In genomic region chr16:30983699-30984098, GRCm38 (mm10) we compare ENCODE assay signal across 27 mouse cellular contexts.
A peak's percentile ranks its signal among the peaks of the same experiment; 100 is the strongest.
DNase-seq lines count a peak whose midpoint lies in the region; ATAC-seq and TF ChIP-seq lines count a peak whose summit lies in the region.
"Had no signal": no experiment of that assay in that cellular context is flagged by ENCODE, and none has a peak within 500 bp of the region (broad histone marks: within the 10 kb centered on the region; RNA-seq: fewer than 3 reads in every experiment).

No protein-coding gene starts in this region.

- no peaks in the 10 kb centered on the region for H3K36me3 ChIP-seq in megakaryocyte, embryonic 14.5 days (replicated peaks; ENCODE audit: low read length)
- H3K36me3 ChIP-seq: heart, embryonic 15.5 days; kidney, embryonic 15.5 days; limb, embryonic 12.5 days; liver, embryonic 12.5 days had no signal

- no peaks in the 10 kb centered on the region for H3K9me3 ChIP-seq in megakaryocyte, embryonic 14.5 days
- H3K9me3 ChIP-seq: heart, embryonic 15.5 days; kidney, embryonic 15.5 days; limb, embryonic 12.5 days; liver, embryonic 12.5 days had no signal

- H3K27me3 ChIP-seq in megakaryocyte, embryonic 14.5 days (replicated peaks), result no peaks in the 10 kb centered on the region
- H3K27me3 ChIP-seq: heart, embryonic 15.5 days; kidney, embryonic 15.5 days; limb, embryonic 12.5 days; liver, embryonic 12.5 days had no signal

- peak overlapping the region; percentile 72; the same call in 1 of the 2 replicates for H3K27ac ChIP-seq in gastrocnemius, adult 2 months
- H3K27ac ChIP-seq: heart, embryonic 15.5 days; kidney, embryonic 15.5 days; limb, embryonic 12.5 days; liver, embryonic 12.5 days; stomach, postnatal 0 days had no signal

- no peak for DNase-seq in gastrocnemius, adult 2 months
- no peak for DNase-seq in gastrocnemius, postnatal 36 days
- peak; percentile 89 for DNase-seq in brain, adult 2 months (ENCODE audit: low read depth, low spot score)
- DNase-seq in left cerebral cortex, postnatal 36 days (ENCODE audit: low spot score in 2 of 2), result peak; percentile 66 to 75
- DNase-seq in MN1 (ENCODE audit: low spot score), result no peak
- DNase-seq: adrenal gland, postnatal 10 days; cerebellum, adult 11 months; cerebellum, postnatal 10 days; embryo, embryonic 11 days; gastrocnemius, postnatal 10 days; heart, adult 18-20 months; lung, adult 2 months; lung, postnatal 4 days; thymus, postnatal 25 days had no signal

- H3K4me3 ChIP-seq in gastrocnemius, adult 2 months, result no peak overlapping the region
- peak overlapping the region; percentile 8 for H3K4me3 ChIP-seq in megakaryocyte, embryonic 14.5 days (replicated peaks)
- H3K4me3 ChIP-seq: heart, embryonic 15.5 days; kidney, embryonic 15.5 days; limb, embryonic 12.5 days; liver, embryonic 12.5 days had no signal

- H3K4me1 ChIP-seq in megakaryocyte, embryonic 14.5 days, result peaks cover 96% of the 10 kb centered on the region

- TF ChIP-seq CTCF in gastrocnemius, adult 2 months (IDR thresholded peaks at IDR 0.05), result no peak

- intact Hi-C loops in gastrocnemius, adult 2 months (cut with DNase I), result no loop called here
- intact Hi-C loops in gastrocnemius, postnatal 36 days (cut with DNase I), result no loop called here
- intact Hi-C loops in left cerebral cortex, postnatal 36 days (cut with DNase I), result loop anchor here (5.0 kb wide), 1 partner anchor 89 kb away; no protein-coding TSS in a partner anchor

- ATAC-seq in megakaryocyte, adult 5-6 weeks (ENCODE audit: poor library complexity, severe bottlenecking), result no peak
- no peak for ATAC-seq in megakaryocyte-erythroid progenitor cell, adult 5-6 weeks (replicated peaks; ENCODE audit: low FRiP score, low TSS enrichment, poor library complexity, severe bottlenecking)
- ATAC-seq: activated CD4-positive, CD25-positive, alpha-beta regulatory T cell, adult 4 months; CD4-positive, CD25-positive, alpha-beta regulatory T cell, adult 4 months; forebrain, embryonic 16.5 days; hindbrain, embryonic 16.5 days; intestine, embryonic 16.5 days; liver, embryonic 12.5 days had no signal

Comparison
In these comparisons a context has a peak if more than half of its experiments do, and no peak if none do; other contexts are left out.
1. DNase-seq: peak in brain, adult 2 months (single experiment) and left cerebral cortex, postnatal 36 days (2 of 2); none in gastrocnemius, adult 2 months (single experiment), gastrocnemius, postnatal 36 days (0 of 2) and MN1 (single experiment).